Mouse (Mus musculus): ENCODE measurements around the gene Ninj2.

- TF ChIP-seq POLR2A (IDR thresholded peaks at IDR 0.05; ENCODE audit: borderline replicate concordance, extremely low read depth, low read depth, low read length) (no peak), CTCF (IDR thresholded peaks at IDR 0.05; ENCODE audit: insufficient read depth, low read length) (no peak)
Observed at GRCm38 (mm10) chr6:120230441-120230840, 137.3 kb downstream of the Ninj2 start.

Measured in lung, adult 2 months (tissue).